Mouse (Mus musculus): ENCODE measurements at regions not wholly inside any gene's neighbourhood (a gene's known extent, or its start where the extent isn't known, plus 50 kb on each side); places are given as distances from the start of the nearest gene placed in this dataset.

DNA sequence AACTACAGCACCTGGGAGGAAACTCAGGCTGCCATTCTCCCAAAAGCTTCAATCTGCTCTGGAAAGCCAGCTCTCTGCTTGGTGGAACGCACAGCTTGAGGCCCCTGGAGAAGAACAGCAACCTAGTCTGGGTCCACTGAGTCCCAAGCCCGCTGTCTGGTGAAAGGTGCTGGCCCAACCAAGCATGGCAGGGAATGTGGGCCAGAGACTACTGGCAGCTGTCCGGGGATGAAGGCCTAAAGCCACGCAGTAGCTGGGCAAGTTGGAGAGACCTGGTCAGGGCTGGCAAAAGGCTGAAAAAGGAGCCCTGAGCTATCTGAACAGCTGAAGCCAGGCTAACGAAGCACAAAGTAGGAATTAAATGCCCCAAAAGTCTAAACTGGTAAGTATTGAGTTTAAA, 139.4 kb upstream of the Mpped2 start:
- TF ChIP-seq CTCF (IDR thresholded peaks at IDR 0.05; ENCODE audit: extremely low read depth, insufficient read length, insufficient replicate concordance, low read depth, low read length) (no peak), POLR2A (IDR thresholded peaks at IDR 0.05; ENCODE audit: low read depth, low read length) (no peak)
